In genomic region chr2:180353338-180353737, GRCm38 (mm10) we compare ENCODE assay signal across 9 mouse cellular contexts. TPM values are rescaled to one million over a fixed set of nuclear protein-coding genes. Genes with fewer than 3 reads are reported as not detected.
DNase-seq lines count a peak whose midpoint lies in the region; TF ChIP-seq lines count a peak whose summit lies in the region.
"Had no signal": no experiment of that assay in that cellular context is flagged by ENCODE, and none has a peak within 500 bp of the region (broad histone marks: within the 10 kb centered on the region; RNA-seq: fewer than 3 reads in every experiment).

No protein-coding gene starts in this region.

- H3K27me3 ChIP-seq in CH12.LX (replicated peaks): peaks cover 92% of the 10 kb centered on the region

- no peak for TF ChIP-seq POLR2A in CH12.LX (IDR thresholded peaks at IDR 0.05; ENCODE audit: low read depth, low read length)

- no peak overlapping the region for H3K27ac ChIP-seq in CH12.LX (ENCODE audit: insufficient read depth, low read depth)
- H3K27ac ChIP-seq: heart, embryonic 15.5 days had no signal

- TF ChIP-seq CTCF in CH12.LX (conservative IDR thresholded peaks at IDR 0.05 in 1 of 2, IDR thresholded peaks at IDR 0.05 in 1 of 2; ENCODE audit: low read depth in 2 of 2, low read length in 2 of 2): peak; percentile 41 to 75

- no peaks in the 10 kb centered on the region for H3K79me2 ChIP-seq in CH12.LX (replicated peaks; ENCODE audit: control insufficient read depth, extremely low read depth, insufficient read depth, poor library complexity, severe bottlenecking)

- H3K9me3 ChIP-seq in CH12.LX (replicated peaks; ENCODE audit: low read length): peaks cover 3% of the 10 kb centered on the region
- H3K9me3 ChIP-seq: heart, embryonic 15.5 days had no signal

- no peak overlapping the region for H3K9ac ChIP-seq in CH12.LX (ENCODE audit: insufficient read depth, low read depth)
- H3K9ac ChIP-seq: heart, embryonic 15.5 days had no signal

- dilution Hi-C loops in CH12.LX (cut with MboI; ENCODE audit: extremely low pct_ligation_motif_present, extremely low pct_unique_long_range_greater_than_20kb, low sequenced_read_pairs): no loop called here

- TF ChIP-seq RAD21 in CH12.LX (IDR thresholded peaks at IDR 0.05; ENCODE audit: low read depth, low read length): peak; percentile 30

- no peak for TF ChIP-seq EP300 in CH12.LX (IDR thresholded peaks at IDR 0.05; ENCODE audit: low read length)

- H3K4me1 ChIP-seq in CH12.LX (ENCODE audit: control insufficient read depth in 1 of 2, insufficient read depth in 2 of 2): peaks cover 0 to 3% of the 10 kb centered on the region in 2 experiments; a peak in 2 of 4 replicates

- H3K36me3 ChIP-seq in CH12.LX (replicated peaks in 1 of 2; ENCODE audit: control insufficient read depth in 1 of 2, insufficient read depth in 1 of 2, low read length in 1 of 2): no peaks in the 10 kb centered on the region
- H3K36me3 ChIP-seq: heart, embryonic 15.5 days had no signal

- H3K4me3 ChIP-seq in CH12.LX (replicated peaks in 1 of 3; ENCODE audit: low read depth in 2 of 3, low read length in 2 of 3, poor library complexity in 1 of 3): no peak overlapping the region
- H3K4me3 ChIP-seq: heart, embryonic 15.5 days had no signal

- no peak overlapping the region for H3K4me2 ChIP-seq in CH12.LX (ENCODE audit: insufficient read depth, low read depth, poor library complexity, severe bottlenecking)
- H3K4me2 ChIP-seq: heart, embryonic 15.5 days had no signal

- in situ Hi-C loops in CH12.LX (cut with MboI; ENCODE audit: low pct_ligation_motif_present, low pct_unique_long_range_greater_than_20kb, low sequenced_read_pairs): loop anchor here (5.0 kb wide), 2 partner anchors 74 to 224 kb away; no protein-coding TSS in a partner anchor

- DNase-seq in A20 (ENCODE audit: low read depth, low spot score) (peak; percentile 42), CH12.LX (ENCODE audit: extremely low read depth) (peak; percentile 58)
- peak; percentile 55 to 62 for DNase-seq in cerebellum, adult 18-20 months
- DNase-seq in forelimb bud, embryonic 11.5 days (ENCODE audit: low read depth, low spot score): peak; percentile 46
- peak; percentile 19 for DNase-seq in kidney, postnatal 14 days
- peak; percentile 33 for DNase-seq in lung, postnatal 36 days
- DNase-seq in right cerebral cortex, adult 2 months (ENCODE audit: low spot score in 2 of 2): peak; percentile 51 to 53
- DNase-seq in urinary bladder, postnatal 25 days (ENCODE audit: low spot score): no peak

TF ChIP-seq in CH12.LX, 34 proteins besides CTCF, POLR2A, EP300 and RAD21:
- TF ChIP-seq SMC3 (IDR thresholded peaks at IDR 0.05; ENCODE audit: low read depth, low read length): peak; percentile 60
- no peak for TF ChIP-seq RCOR1 (conservative IDR thresholded peaks at IDR 0.05; ENCODE audit: low read depth, low read length)
- TF ChIP-seq NRF1 (IDR thresholded peaks at IDR 0.05; ENCODE audit: low read depth, low read length): peak; percentile 70
- no peak for TF ChIP-seq GABPA (IDR thresholded peaks at IDR 0.05; ENCODE audit: insufficient replicate concordance, low read depth, low read length)
- peak; percentile 37; the same call in 1 of the 2 replicates for TF ChIP-seq BHLHE40 (IDR thresholded peaks at IDR 0.05; ENCODE audit: low read depth, low read length)

RNA-seq across cellular contexts. Expression of gene Gata5, which starts 18.8 kb away (rescaled TPM):
- total RNA-seq in CH12.LX (2012; rRNA removed) (not detected in 2 replicates), CH12.LX (2014; rRNA removed) (not detected in 2 replicates)
- not detected in 2 replicates for polyA plus RNA-seq in CH12.LX (2012; ENCODE audit: insufficient read length, low read depth)
